Mouse (Mus musculus) mature B cell (primary cell): ENCODE data around the gene Sft2d1.
"Not testable (repeated sequence)": the region's sequence is repeated elsewhere in the genome, so short reads cannot be mapped to it uniquely, and the experiment has no call there.

Experiments used
- in situ Hi-C: fragments of 300-500 bp; cut with MboI; formaldehyde crosslinking; loops from 2 replicates; pipeline ENCODE4 v1.14.3; 2019

Gene Sft2d1

DNA sequence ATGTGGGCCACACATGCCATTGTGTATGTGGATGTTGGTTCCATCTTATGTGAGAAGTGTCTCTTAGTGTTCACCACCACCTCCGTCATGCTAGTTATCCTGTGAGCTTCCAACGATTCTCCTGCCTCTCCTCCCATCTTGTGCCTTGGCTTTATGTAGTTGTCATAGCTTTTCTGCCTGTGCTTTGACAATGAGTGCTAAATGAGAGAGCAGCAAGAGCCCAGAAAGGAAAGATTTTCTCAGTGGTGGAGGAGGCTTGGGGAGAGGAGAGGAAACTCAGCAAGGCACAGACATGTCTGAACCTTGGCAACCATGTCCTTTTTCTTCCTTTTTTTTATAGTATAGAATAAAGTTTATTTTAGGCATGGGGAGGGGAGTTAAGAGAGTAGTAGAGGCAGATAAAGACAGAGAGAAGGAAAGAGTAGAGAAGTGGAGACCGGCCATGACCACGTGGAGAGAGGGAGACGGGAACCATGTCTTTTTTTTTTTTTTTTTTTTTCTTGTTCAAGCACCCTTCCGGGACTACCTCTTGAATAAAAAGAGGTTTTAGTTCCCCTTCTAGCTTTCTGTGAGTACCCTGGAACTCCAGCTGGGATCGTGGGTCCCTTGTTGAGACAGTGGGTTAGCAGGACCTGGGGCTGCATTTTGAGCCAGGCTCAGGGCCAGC lies 8.0 kb upstream of the Sft2d1 start:
- in situ Hi-C loops, result no loop called here

GRCm38 (mm10) chr17:8303671-8304070 lies 7.2 kb upstream of the Sft2d1 start:
- in situ Hi-C loops, result no loop called here

DNA sequence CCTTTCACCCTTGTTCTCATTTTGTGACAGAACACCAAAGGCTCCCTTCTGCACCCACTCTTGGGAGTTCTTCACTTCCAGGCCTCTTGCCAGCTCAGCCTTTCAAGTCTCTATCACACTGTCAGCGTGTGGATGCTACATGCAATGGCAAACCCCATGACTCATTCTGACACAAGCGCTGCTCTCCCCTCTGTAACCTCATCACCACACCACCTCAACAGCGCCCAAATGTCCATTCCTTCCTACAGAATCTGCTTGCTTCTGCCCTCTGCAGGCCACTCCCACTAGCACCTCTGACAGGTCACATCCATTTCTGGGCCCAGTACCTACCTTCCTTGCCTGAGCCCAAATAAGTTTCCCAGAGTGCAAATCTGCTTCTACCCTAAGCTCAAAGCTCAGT lies 5.1 kb upstream of the Sft2d1 start:
- in situ Hi-C loops, result no loop called here

GRCm38 (mm10) chr17:8311751-8312150 lies 849 bp downstream of the Sft2d1 start:
- in situ Hi-C loops, result no loop called here

- in situ Hi-C loops, result no loop called here
These were observed 3.1 kb downstream of the Sft2d1 start for GRCm38 (mm10) chr17:8313976-8314375.

DNA sequence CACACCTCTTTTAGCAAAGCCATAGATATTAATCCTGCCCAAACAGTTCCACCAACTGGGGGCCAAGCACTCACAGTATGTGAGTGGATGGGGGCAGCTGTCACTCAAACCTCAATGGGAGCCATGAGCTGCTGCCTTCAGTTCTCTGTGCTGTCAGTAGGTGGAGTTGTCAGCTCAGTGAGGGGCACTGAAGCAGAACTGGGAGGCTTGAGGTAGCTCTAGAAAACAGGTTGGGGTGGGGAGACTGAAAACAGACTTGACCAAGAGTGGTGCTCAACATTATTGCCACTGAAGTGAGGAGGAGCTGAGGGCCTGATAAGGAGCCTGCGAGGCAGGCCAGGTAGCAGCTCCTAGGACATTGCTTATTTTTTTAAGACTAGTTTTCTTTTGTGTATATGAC lies 5.3 kb downstream of the Sft2d1 start:
- in situ Hi-C loops, result no loop called here

GRCm38 (mm10) chr17:8326877-8327276 lies 16.0 kb downstream of the Sft2d1 start:
- in situ Hi-C loops, result not testable (repeated sequence)

GRCm38 (mm10) chr17:8328511-8329174 lies 17.7 kb downstream of the Sft2d1 start:
- in situ Hi-C loops, result no loop called here

DNA sequence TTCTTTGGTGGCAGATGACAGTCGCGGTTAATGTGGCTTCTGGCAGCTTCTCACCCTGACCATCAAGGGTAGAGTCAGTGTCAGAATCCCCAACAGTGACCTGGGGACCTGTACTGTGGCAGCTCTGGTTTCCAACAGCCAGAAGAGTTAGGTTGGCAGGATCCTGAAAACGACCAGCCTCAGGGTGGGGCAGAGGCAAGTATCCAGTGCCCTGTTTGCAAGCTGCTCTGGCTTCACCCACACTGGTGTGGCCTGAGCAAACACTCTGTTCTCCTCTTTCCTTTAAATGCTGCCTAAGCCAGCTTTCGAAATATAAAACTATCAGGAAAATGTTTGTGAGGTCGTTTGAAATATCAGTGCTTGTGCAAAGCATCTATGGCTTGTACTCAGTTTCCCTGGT lies 19.7 kb downstream of the Sft2d1 start:
- in situ Hi-C loops, result no loop called here

DNA sequence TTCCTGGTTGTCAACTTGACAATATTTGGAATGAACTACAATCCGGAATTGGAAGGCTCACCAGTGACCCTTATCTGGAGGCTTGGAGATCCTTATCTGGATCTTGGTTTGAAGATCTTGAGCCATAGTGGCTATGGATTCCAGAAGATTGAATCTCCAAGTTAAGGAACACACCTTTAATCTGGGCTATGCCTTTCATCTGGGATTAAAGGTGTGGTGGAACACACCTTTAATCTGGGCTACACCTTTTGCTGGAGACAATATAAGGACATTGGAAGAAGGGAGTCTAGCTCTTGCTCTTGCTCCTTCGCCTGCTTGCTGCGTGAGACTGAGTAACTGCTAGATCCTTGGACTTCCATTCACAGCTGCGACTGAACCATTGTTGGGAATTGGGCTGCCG lies 26.3 kb downstream of the Sft2d1 start, which contains the start of gene Prr18:
TSS of gene Prr18 (plus strand) at position 301 of the 400 bp plus-strand sequence.
- in situ Hi-C loops, result not testable (repeated sequence)

DNA sequence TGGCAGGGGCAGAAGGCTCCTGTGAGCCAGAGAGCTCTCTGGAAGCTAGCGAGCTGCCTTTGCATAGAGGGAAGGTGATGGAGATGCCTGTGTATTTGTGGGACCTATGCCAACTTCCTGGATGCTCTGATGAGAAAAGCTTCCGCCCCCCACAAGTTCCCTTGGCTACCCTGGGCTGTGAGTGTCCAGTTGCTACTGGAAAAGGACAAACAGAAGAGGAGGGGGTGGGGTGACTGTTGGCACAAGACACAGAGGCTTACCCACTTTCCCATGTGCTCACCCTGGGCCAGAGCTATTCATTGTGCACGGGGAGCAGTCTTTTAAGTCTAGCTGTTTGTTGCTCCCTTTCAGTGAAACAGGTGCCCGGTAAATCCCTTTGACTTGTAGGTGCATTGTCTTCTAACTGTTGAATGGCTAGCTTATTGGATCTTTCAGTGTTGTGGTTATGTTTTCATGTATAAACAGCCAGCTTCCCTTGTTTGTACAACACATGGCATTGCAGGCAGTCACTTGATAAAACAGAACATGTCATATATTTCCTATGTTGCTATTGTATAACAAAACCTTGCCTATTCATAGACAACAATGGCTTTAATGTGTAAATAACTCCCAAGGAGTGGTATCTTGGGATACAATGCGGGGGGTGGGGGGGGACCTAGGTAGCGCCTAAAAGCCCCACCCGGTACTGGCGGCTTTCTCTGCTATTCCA lies 28.9 kb downstream of the Sft2d1 start:
- in situ Hi-C loops, result no loop called here

GRCm38 (mm10) chr17:8340407-8341359 lies 29.8 kb downstream of the Sft2d1 start:
- in situ Hi-C loops, result no loop called here

DNA sequence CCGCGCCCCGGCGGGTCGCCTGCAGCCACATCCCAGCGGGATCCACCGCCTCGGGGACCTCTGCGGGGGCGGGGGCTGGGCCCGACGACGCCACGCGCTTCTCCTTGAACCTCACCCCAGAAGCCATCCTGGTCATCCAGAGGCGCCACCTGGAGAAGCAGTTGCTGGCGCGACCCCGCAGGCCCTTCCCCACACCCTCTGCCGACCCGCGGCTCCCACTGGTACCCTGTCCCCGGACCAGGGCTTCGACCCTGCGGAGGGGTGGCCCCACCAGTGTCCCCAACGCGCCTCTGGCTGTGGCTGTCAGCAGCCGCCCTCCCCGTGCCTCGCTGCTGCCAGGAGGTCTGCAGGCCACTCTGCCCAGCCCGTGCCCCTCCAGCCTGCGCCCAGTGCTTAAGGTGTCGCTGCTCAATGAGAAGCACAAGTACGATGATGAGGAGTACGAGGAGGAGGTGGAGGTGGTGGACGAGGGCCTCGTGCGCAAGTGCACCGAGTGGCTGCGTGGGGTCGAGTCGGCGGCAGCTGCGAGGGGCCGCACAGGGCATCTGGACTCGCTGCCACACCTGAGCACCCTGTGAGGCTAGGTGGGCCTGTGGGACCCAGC lies 30.6 kb downstream of the Sft2d1 start:
- in situ Hi-C loops, result no loop called here

- in situ Hi-C loops, result no loop called here
These were observed 31.8 kb downstream of the Sft2d1 start for GRCm38 (mm10) chr17:8342706-8343105.

DNA sequence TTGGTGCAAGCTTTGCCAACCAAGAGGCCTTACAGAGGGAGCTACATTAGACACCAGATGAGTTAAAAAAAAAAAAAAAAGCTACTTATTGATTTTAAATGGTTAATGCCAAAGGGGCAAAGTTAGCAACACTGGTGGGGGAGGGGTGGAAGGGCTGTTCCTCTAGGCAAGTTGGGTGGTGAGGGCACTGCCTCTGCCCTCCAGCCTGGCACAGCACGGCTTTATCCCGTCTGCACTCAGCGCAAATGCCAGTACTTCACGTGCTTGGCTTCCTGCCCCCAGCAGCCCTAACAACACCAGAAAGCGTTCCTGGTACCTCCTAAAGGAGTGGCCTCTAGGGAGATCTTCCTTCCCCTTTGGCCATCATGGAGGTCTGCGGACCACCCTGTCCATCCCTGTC lies 32.5 kb downstream of the Sft2d1 start:
- in situ Hi-C loops, result no loop called here

GRCm38 (mm10) chr17:8347765-8348285 lies 36.9 kb downstream of the Sft2d1 start:
- in situ Hi-C loops, result no loop called here

- in situ Hi-C loops, result no loop called here
These were observed 38.0 kb downstream of the Sft2d1 start for GRCm38 (mm10) chr17:8348941-8349340.

- in situ Hi-C loops, result no loop called here
These were observed 40.2 kb downstream of the Sft2d1 start for GRCm38 (mm10) chr17:8351088-8351487.

- in situ Hi-C loops, result no loop called here
These were observed 44.8 kb downstream of the Sft2d1 start, which contains the start of gene T2 for GRCm38 (mm10) chr17:8355692-8356091. Gene T2 (plus strand): TSS chr17:8355992.

DNA sequence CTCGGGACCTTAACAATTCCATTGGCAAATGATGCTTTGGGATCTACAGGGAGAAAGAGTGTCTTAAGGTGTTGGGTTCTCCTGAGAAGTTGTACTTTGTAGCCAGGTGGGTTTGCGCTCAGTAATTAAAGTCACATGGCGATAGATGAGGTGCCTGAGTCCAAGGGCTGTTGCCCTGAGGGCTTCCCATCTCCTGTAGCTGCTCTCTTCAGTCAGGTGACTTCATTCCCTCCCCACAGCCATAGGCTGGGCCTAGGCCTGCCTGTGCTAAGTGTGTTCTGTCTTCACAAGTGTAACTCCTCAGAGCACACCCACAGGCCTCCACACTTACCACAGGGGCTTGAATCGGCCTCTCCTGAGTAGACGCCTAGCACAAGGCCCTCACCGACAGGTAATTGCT lies 46.6 kb downstream of the Sft2d1 start:
- in situ Hi-C loops, result no loop called here

DNA sequence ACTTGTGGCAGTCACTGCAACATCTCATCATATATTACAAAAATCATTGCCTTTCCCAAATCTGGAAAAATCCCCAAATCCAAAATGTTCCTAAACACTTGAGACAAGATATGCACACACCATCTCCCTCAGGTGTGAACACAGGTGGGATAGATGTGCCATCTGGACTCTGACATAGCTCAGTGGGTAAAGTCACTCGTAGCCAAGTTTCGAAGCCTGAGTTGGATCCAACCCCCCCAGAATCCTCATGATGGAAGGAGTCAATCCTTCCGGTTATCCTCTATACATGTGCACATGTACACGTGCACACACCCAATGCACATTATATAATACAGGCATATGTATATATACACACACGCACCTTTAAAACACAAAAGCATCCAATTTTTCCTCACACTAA lies 50.0 kb downstream of the Sft2d1 start:
- in situ Hi-C loops, result no loop called here
